Mouse (Mus musculus) kidney, postnatal 4 days (tissue): ENCODE measurements at regions not wholly inside any gene's neighbourhood (a gene's known extent, or its start where the extent isn't known, plus 50 kb on each side); places are given as distances from the start of the nearest gene placed in this dataset.
A peak's percentile ranks its signal among the peaks of the same experiment; 100 is the strongest.

Experiments
- DNase-seq, 2 experiments: peaks; one replicate each; pipeline ENCODE4 v3.0.0; 2021; ENCODE audit warnings: mixed read lengths in 2 of 2

GRCm38 (mm10) chr3:70097813-70098212 lies 90.4 kb downstream of the Otol1 start:
- no peak for DNase-seq

DNA sequence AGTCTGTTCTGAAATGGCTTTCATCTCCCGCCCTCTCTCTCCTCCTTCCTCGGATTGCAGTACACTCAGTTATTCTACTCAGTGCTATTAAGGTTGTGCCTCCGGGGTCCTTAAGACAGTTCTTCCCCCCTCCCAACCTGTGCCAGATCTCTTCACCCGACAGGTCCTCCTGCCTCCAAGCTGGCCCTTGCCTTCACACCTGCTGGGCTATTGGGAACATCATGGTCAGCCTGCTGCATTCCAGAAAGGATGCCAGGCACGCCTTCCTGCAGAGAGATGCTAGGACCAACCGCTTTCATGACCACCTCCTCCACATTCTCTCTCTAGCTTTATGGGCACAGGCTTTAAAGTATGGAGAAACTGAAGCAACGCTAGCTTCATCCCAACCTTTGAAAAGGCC lies 94.7 kb downstream of the Otol1 start:
- DNase-seq = peak in 1 of 2 experiments; percentile 3

DNA sequence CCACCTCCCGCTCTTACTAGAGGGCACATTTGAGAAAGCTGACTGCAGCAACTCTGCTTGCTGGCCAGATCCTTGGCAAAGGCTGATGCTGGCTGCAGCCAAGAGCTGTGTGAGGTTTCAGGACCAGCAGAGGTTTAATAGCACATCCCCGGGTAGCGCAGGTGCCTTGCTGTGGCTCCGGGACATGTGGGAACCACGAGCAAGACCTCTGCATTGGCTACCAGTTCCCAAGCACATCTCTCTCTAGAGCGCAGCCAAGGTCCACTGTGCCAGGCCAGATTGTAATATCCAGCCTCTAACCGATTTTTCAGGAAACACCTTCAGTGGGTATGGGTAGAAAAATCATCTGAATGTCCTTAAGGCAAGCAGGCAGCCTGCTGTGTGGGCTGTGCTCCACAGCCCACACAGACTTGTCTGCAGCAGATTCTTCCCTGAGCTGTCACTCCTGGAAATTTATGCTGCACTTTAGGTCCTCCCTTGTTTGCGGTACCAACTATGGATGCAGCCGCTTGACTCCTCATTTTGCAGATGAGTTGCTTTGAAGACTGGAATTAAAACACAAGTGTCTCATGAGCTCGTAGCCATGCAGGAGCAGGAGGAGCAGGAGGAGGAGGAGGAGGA lies 95.3 kb downstream of the Otol1 start:
- peak in 1 of 2 experiments; percentile 2 for DNase-seq

GRCm38 (mm10) chr3:70103983-70104827 lies 96.8 kb downstream of the Otol1 start:
- peak; percentile 84 to 85 for DNase-seq

DNA sequence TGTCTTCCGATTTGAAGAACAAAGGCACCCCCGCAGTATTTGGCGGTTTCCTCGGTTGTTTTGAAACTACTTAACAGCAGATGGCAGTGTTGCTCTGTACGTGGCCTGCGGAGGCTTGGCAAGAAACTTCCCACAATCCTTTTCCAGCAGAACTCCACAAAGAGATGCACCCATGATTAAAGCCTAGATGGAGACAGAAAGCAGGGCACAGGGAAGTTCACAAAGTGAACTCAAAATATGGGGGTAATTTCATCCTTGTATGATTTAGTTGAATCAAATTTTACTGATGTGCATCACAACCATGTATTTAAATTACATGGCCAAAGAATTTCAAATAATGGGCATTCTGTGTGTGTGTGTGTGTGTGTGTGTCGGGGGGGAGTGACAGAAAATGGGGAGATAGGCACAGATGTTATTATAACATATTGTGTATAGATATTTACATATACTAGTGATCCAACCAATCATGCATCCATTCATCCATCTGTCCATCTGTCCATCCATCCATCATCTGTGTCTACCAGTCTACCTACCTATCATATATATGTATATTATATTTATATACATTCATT lies 97.5 kb downstream of the Otol1 start:
- peak; percentile 73 to 75 for DNase-seq

DNA sequence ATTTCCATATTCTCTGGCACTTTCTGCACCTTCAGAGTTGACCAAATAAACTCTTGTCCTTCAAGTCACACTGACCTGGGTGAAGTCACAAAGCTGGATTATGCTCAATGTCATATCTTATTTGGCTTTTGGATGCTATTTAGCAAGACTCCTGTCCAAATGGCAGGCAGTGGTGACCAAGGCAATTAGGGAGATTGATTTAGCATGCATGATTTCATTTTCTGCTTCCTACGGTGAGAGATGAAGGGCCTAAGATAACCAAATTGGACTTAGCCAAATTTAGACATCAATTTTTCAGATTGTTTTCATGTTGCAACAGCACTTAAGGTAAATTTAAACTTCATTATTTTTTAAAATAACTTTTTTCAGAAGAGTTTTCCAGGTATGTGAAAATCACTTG lies 98.1 kb downstream of the Otol1 start:
- no peak for DNase-seq

DNA sequence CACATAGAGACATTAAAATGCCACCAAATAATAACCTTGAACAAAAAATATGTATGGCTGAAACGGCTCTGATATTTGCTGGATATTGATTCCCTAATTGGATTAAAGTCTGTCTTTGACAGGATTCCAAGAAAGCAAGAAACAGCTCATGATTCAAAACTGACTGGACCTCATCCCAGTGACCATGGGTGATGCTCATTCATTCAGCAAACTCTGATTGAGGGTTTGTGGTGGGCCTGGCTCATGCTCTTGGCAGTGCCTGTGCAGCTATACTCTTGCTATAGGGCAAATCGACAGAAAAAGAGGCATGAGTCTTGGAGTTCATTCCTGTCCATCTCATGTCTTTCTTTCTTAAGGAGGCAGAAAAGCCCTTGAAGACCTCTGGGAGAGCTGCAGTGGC lies 98.7 kb downstream of the Otol1 start:
- no peak for DNase-seq

DNA sequence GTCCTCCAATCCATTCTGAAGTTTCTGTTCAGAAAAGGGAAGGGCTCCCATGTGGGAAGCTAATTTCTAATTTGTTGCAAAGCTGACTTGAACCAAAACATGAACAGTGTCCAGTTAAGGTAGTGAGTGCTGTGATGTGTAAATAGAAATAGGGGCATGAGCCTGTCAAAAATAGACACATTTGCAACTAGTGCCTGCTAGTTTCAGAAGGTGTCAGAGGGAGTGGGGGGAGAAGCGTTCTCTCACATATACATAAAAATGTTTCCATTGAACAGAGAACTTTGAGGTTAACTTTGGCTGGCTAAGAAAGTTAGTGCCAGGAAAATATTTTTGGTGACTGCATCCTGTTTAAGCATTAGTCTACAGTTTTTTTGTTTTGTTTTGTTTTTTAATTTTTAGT lies 118.8 kb downstream of the Otol1 start:
- DNase-seq = no peak

GRCm38 (mm10) chr3:70130241-70131029 lies 123.0 kb downstream of the Otol1 start:
- no peak for DNase-seq

GRCm38 (mm10) chr3:70134963-70135362 lies 127.5 kb downstream of the Otol1 start:
- no peak for DNase-seq

GRCm38 (mm10) chr3:70138488-70138887 lies 131.1 kb downstream of the Otol1 start:
- no peak for DNase-seq

DNA sequence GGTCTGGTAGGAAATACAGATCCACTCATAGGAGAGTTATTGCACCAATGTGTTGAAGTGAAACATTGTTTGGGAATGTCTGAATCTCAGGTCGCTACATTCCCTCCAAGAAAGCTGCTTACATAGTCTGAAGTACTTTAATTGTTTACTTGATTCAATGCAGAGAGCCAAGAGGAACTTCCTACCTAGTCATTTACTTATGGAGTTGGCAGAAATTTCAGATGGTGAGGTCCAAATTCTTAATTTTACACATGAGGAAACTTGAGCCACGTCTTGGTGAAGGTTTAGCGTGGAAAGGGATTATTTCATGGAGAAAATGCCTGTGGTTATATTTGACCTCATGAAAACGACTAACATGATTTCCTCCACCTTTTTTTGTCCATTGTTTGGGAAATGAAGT lies 131.5 kb downstream of the Otol1 start:
- DNase-seq = no peak

GRCm38 (mm10) chr3:70145728-70146127 lies 138.3 kb downstream of the Otol1 start:
- DNase-seq = no peak

- DNase-seq = no peak
These were observed 143.7 kb downstream of the Otol1 start for GRCm38 (mm10) chr3:70151156-70151555.

- DNase-seq = no peak
These were observed 152.6 kb downstream of the Otol1 start for GRCm38 (mm10) chr3:70160043-70160442.

GRCm38 (mm10) chr3:70171667-70172066 lies 164.3 kb downstream of the Otol1 start:
- DNase-seq = no peak

GRCm38 (mm10) chr3:70176391-70176790 lies 169.0 kb downstream of the Otol1 start:
- DNase-seq = no peak

DNA sequence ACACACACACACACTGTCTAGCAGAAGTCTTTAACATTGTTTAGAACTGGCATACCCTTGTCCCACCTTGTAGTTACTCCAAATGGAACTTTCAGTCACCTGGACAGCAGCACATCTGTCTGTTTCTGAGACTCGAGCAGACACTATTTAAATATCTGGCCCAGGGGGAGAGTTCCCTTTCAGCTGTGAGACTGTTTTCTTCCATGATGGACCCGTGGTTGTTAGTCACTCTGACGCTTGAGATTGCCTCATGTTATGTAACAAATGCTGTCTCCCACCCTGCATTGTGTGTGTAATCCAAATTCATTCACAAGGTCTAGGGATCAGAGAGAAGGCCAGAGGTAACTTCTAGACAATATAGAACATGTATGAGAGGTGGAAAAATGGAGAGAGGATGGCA lies 174.2 kb downstream of the Otol1 start:
- DNase-seq = no peak

DNA sequence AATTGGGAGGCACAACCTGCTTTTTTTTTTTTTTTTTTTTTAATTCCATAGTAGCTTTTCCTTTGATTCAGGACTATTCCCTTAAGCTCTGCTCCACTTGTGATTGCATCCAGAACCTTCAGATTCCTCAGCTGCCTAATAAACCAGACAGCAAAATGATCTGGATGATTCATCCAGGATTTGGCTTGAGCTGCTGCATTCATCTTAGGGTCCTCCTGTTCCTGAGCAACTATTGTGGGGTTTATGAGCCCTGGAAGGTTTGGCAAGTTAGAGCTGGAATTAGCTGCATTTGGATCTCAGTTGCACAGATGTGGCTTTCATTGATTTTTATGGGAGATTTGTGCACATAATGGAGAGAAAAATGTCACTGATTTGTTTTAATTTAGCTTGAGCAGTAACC lies 183.3 kb downstream of the Otol1 start:
- no peak for DNase-seq

- no peak for DNase-seq
These were observed 189.3 kb downstream of the Otol1 start for GRCm38 (mm10) chr3:70196671-70197070.

DNA sequence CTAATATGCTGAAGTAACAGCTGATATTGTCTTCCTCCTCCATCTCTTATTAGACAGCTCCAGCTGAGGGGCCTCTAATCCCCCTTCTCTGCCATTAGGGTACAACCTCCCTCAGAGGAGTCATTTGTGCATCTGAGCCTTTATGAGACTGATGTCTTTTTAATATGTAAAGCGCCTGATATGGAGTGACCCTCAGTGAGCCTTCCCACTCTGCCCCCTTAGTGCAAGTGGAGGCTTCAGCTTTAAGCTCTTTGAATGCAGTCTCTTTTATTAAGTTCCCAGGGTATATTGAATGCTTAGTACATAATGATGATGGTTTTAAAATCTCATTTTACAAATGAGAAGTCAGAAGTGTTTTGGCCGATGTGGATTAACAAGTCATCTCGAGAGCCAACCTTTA lies 191.5 kb downstream of the Otol1 start:
- DNase-seq = no peak

DNA sequence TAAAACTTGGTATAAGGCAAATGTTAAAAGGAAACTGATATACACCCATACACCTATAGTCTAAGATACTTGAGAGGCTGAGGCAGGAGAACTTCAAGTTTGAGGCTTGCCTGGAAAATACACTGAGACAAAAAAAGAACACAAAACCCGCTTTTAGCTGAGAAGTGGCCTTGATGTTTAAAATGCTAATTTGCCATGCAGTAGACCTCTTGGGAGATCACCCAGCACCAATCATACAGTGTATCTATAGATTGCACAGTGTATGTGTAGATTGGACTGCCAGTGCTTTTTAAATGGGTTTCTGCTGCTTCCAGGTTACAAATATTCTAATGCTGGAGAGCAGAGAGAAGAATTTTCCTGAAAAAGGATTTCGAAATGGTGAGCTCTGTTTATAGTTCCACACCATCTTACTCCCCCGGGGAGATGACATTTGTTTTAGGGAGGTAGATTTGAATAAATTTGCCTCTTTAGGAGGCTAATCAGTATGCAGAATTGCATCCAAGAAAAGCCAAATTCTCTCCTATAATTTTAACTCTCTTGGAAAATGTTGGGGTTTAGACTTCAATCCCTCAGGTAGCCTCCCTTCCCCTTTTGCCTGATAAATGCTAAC lies 194.0 kb downstream of the Otol1 start:
- DNase-seq = no peak

DNA sequence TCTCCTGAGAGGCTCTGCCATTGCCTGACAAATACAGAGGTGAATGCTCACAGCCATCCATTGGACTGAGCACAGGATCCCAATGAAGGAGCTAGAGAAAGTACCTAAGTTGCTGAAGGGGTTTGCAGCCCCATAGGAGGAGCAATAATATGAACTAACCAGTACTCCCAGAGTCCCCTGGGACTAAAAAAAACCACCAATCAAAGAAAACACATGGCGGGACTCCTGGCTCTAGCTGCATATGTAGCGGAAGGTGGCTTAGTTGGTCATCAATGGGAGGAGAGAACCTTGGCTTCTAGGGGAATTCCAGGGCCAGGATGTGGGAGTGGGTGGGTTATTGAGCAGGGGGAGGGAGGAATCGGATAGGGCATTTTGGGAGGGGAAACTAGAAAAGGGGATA lies 207.8 kb downstream of the Otol1 start:
- DNase-seq = no peak
